Mouse (Mus musculus) kidney, postnatal 0 days (tissue): ENCODE data around the gene Gatc. TPM values are rescaled to one million over a fixed set of nuclear protein-coding genes. Genes with fewer than 3 reads are reported as not detected.

ENCODE experiments used
- ATAC-seq: fragments of 200-750 bp; cut with Nextera tagmentation; replicated peaks from 2 replicates; pipeline ENCODE4 v1.8.0; 2017; ENCODE audit warnings: low read depth, moderate number of reproducible peaks, moderate TSS enrichment, moderate library complexity; ENCODE audit not compliant: low FRiP score
- DNase-seq: peaks from one replicate; pipeline ENCODE4 v3.0.0-alpha.2; 2016; ENCODE audit warnings: low spot score
- H3K27ac ChIP-seq: fragments of 300-500 bp; sonication (generic); 2 replicates; pipeline ENCODE4 v1.5.1; 2014; ENCODE audit warnings: mild to moderate bottlenecking
- H3K27me3 ChIP-seq: fragments of 300-500 bp; sonication (generic); 2 replicates; pipeline ENCODE4 v1.6.1; 2014; ENCODE audit warnings: low read length, mixed read lengths; ENCODE audit not compliant: insufficient read depth
- H3K36me3 ChIP-seq: fragments of 300-500 bp; sonication (generic); 2 replicates; pipeline ENCODE4 v1.6.1; 2014; ENCODE audit warnings: low read length, mixed read lengths; ENCODE audit not compliant: insufficient read depth
- H3K4me1 ChIP-seq: fragments of 300-500 bp; sonication (generic); replicated peaks from 2 replicates; pipeline ENCODE4 v1.6.1; 2014; ENCODE audit warnings: antibody characterized with exemption, low read length, mixed read lengths; ENCODE audit not compliant: insufficient read depth
- H3K4me2 ChIP-seq: fragments of 300-500 bp; sonication (generic); 2 replicates; pipeline ENCODE4 v1.6.1; 2014; ENCODE audit warnings: mild to moderate bottlenecking, low read length, moderate library complexity, mixed read lengths
- H3K4me3 ChIP-seq: fragments of 300-500 bp; sonication (generic); replicated peaks from 2 replicates; pipeline ENCODE4 v1.5.1; 2014; ENCODE audit warnings: low read depth, low read length
- H3K9ac ChIP-seq: fragments of 300-500 bp; sonication (generic); 2 replicates; pipeline ENCODE4 v1.6.1; 2014; ENCODE audit warnings: low read depth, low read length
- H3K9me3 ChIP-seq: fragments of 300-500 bp; sonication (generic); replicated peaks from 2 replicates; pipeline ENCODE4 v1.6.1; 2016; ENCODE audit warnings: low read length, inconsistent platforms, mixed read lengths
- CTCF ChIP-seq: IDR thresholded peaks from 2 replicates; pipeline ENCODE4 v1.5.1; 2016; ENCODE audit warnings: antibody characterized with exemption, low read depth, mild to moderate bottlenecking, moderate library complexity
- WGBS: fragments of 180-500 bp; shearing (Covaris S2); extraction: QIAGEN DNeasy Blood & Tissue Kit; methylation state at CpG from one replicate; pipeline ENCODE4 v1.1.7; 2014; 5-methylcytosine and 5-hydroxymethylcytosine counted together
- polyA plus RNA-seq: library from polyadenylated mRNA; unstranded; fragments of >200 nt; fragmentation: Nextera tagmentation; extraction: Ambion mirVana; gene quantifications from 2 replicates; pipeline ENCODE4 v1.2.1, GENCODE M21; 2015

The Gatc gene
- polyA plus RNA-seq, 1 experiment from 2014 or later = 20.8 TPM

DNA sequence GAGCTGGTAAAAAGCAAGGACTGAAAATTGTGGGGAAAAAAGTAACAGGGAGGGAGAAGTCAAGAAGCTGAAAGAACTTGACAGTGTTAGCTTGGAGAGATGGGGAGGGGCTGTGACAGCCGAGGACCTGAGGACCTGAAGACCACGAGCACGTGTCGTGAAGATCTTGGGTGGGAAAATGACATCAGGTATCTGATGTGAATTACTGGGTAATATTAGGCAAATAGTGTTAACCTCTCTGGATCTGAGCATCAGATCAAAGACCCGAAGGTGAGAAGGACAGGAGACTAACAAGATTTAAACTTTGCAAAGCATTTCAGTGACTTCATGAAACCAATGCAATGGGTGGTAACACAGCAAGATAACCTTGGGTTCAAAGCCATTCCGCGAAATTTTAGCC is 971 bp downstream of the Gatc start:
- Histone ChIP-seq H3K4me3 (peak overlapping the region; percentile 83), H3K9ac (peak overlapping the region; percentile 85), H3K36me3 (peaks cover 32% of the 10 kb centered on the region), H3K27me3 (no peaks in the 10 kb centered on the region), H3K4me2 (peak overlapping the region; percentile 61), H3K27ac (no peak overlapping the region), H3K4me1 (peaks cover 15% of the 10 kb centered on the region; the same call in 1 of the 2 replicates), H3K9me3 (no peaks in the 10 kb centered on the region)
- ATAC-seq = no peak
- no peak for TF ChIP-seq CTCF
- 17% methylated on average over 7 of the region's 7 CpGs for WGBS
- no peak for DNase-seq

DNA sequence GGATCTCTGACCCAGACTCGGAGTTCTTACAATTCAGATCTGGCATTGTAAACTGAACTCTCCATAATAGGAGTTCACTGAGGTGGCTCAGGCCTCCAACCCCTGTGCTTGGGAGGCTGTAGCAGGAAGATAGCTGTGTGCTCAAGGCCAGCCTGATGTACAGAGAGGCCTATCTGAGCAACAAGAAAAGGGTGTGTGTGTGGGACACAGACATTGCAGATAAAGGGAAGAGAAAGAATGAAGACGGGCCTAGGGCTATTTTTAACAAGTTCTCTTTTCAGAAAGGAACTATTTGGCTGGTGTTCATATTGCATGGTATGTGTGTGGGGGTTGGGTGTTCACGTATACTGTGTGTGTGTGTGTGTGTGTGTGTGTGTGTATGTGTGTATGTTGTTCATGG is 7.4 kb downstream of the Gatc start:
- 86% methylated on average over 3 of the region's 3 CpGs for WGBS
- Histone ChIP-seq H3K4me2 (no peak overlapping the region), H3K9ac (no peak overlapping the region), H3K4me1 (peaks cover 7% of the 10 kb centered on the region; the same call in 1 of the 2 replicates), H3K27ac (no peak overlapping the region), H3K4me3 (no peak overlapping the region), H3K36me3 (peaks cover 53% of the 10 kb centered on the region), H3K9me3 (no peaks in the 10 kb centered on the region), H3K27me3 (no peaks in the 10 kb centered on the region)
- DNase-seq (no peak), ATAC-seq (no peak)
- no peak for TF ChIP-seq CTCF

DNA sequence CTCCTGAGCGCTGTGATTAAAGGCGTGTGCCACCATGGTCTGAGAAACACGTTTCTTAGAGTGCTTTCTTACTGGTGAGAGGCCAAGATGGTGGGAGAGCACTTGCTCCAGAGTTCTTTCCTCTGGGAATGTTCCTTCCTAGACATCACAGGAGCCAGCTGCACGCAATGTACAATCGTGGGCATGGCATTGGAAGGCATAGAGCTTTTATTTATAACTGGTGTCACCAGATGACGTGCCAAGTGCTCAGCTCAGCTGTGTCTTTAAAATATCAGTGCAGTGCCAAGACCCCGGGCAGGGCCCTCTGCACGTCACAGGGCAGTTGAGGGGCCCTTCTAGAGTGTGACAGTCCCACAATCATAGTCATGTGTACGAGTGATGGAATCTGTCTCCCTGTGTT is 10.0 kb downstream of the Gatc start:
- TF ChIP-seq CTCF = no peak
- WGBS = 88% methylated on average over 9 of the region's 9 CpGs
- Histone ChIP-seq H3K27me3 (no peaks in the 10 kb centered on the region), H3K9ac (no peak overlapping the region), H3K4me2 (no peak overlapping the region), H3K27ac (no peak overlapping the region), H3K4me3 (no peak overlapping the region), H3K9me3 (no peaks in the 10 kb centered on the region), H3K36me3 (peaks cover 50% of the 10 kb centered on the region), H3K4me1 (peaks cover 12% of the 10 kb centered on the region; the same call in 1 of the 2 replicates)
- ATAC-seq (no peak), DNase-seq (no peak)

DNA sequence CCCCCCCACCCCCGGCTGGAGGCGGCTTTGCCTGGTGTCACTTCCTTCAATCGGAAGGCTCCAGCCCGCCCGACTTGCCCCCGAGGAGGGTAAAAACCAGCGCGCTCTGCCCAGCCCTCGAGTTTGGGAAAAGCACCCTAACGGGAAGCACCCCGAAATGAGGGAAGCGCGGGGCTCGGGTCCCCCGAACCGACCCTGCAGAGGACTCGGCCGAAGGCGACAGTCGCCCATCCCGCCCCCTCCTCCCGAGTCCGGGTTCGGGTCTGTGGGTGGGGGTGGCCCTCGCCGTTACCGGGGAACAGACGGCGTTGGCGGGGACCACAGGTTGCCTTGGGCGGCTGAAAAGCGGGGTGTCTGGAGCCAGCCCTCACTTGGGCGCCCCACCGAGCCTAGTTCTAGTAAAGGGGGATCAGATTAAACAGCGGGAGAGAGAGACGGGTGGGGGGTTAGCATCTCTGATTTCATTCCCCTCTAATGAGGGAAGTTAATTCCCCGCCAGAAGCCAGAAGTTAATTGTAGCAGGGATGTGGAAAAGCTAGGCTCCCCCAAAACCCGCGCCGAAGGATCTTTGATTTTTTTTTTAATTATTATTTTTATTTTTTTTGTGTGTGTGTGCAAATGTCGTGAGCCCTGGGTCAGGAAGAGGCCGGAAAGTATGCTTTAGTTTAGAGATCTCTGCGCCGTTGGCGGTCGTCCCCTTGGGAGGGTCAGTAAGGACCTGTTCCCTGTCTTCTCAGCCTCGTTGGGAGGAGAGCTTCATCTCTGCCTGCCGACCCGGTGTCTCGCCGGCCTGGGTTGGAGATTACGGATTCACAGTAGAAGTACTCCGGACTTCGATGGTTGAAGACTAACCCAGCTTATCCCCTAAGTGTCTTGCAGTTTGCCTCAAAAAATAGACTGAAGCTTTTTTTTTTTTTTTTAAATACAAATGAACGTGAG is 13.1 kb downstream of the Gatc start:
- no peaks in the 10 kb centered on the region for H3K27me3 ChIP-seq
- H3K9me3 ChIP-seq = no peaks in the 10 kb centered on the region
- H3K4me1 ChIP-seq = peaks cover 14% of the 10 kb centered on the region; the same call in 1 of the 2 replicates
- peak overlapping the region; percentile 89 for H3K27ac ChIP-seq
- TF ChIP-seq CTCF = no peak
- H3K9ac ChIP-seq = peak overlapping the region; percentile 94
- peak overlapping the region; percentile 89 for H3K4me3 ChIP-seq
- 1% methylated on average over 55 of the region's 55 CpGs for WGBS
- ATAC-seq (peak; percentile 26), DNase-seq (peak; percentile 57)
- H3K36me3 ChIP-seq = peaks cover 21% of the 10 kb centered on the region; the same call in 1 of the 2 replicates
- peak overlapping the region; percentile 97 for H3K4me2 ChIP-seq

DNA sequence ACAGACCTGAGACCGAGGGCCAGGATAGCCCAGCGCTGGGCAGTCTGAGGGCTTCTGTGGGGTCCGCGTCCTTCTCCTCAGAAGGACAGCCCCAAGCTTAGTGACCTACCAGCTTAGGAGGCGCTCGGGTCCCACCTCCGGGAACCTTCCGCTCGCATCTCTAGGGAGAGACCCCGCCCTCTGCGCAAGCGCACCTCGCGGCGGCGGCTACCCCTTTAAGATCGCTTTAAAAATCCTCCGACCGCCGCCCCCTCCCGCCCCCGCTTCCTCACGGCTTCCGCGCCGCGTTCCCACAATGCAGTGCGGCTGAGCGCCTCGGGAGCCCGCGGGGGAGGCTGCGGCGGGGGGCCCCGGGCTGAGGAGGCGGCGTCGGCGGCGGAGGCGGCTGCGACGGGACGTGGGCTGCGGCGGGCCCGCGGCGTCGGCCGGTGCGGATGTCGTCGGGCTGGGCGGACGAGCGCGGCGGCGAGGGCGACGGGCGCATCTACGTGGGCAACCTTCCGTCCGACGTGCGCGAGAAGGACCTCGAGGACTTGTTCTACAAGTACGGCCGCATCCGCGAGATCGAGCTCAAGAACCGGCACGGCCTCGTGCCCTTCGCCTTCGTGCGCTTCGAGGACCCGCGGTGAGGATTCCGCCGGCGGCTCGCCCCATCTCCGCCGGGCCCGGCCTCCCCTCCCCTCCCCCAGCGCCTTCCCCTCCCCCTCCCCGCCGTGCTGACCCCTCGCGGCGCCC is 13.9 kb downstream of the Gatc start, which contains the start of gene Srsf9:
Srsf9 (plus strand) TSS at position 303 of the 735 bp plus-strand sequence.
- DNase-seq = peak; percentile 96
- no peak for TF ChIP-seq CTCF
- WGBS = 0% methylated on average over 81 of the region's 97 CpGs

More for the DNA sequence above, 13.9 kb downstream of the Gatc start, which contains the start of gene Srsf9:
- Histone ChIP-seq H3K9me3 (no peaks in the 10 kb centered on the region), H3K4me3 (peak within 1 kb of the TSS; percentile 89), H3K27me3 (no peaks in the 10 kb centered on the region), H3K36me3 (0 out of 2 replicates have a peak, but pooled peaks cover 14% of the 10 kb centered on the region), H3K4me2 (peak within 1 kb of the TSS; percentile 97), H3K4me1 (peaks cover 14% of the 10 kb centered on the region; the same call in 1 of the 2 replicates), H3K27ac (peak within 1 kb of the TSS; percentile 89), H3K9ac (peak within 1 kb of the TSS; percentile 94)
- ATAC-seq = peak; percentile 92
